21 mouse cellular contexts compared by ENCODE assay signal in genomic region chr8:15840632-15841252, GRCm38 (mm10).
DNase-seq lines count a peak whose midpoint lies in the region; ATAC-seq and TF ChIP-seq lines count a peak whose summit lies in the region.
"Had no signal": no experiment of that assay in that cellular context is flagged by ENCODE, and none has a peak within 500 bp of the region (broad histone marks: within the 10 kb centered on the region; RNA-seq: fewer than 3 reads in every experiment).

No protein-coding gene starts in this region.

- ATAC-seq in lung, embryonic 14.5 days (ENCODE audit: insufficient read depth) = no peak
- peak; percentile 37; the same call in 1 of the 2 replicates for ATAC-seq in limb, embryonic 14.5 days (ENCODE audit: low FRiP score, low read depth)
- ATAC-seq: forebrain, embryonic 14.5 days had no signal

- H3K4me3 ChIP-seq in lung, embryonic 14.5 days (ENCODE audit: low read depth, low read length) = no peak overlapping the region
- H3K4me3 ChIP-seq in limb, embryonic 14.5 days (replicated peaks; ENCODE audit: low read length) = no peak overlapping the region
- H3K4me3 ChIP-seq: erythroblast, embryonic 14.5 days; heart, embryonic 12.5 days; lung, embryonic 15.5 days; midbrain, embryonic 10.5 days had no signal

- H3K9ac ChIP-seq in lung, embryonic 14.5 days = no peak overlapping the region
- no peak overlapping the region for H3K9ac ChIP-seq in limb, embryonic 14.5 days (ENCODE audit: low read depth, low read length, severe bottlenecking)
- H3K9ac ChIP-seq: heart, embryonic 12.5 days; hindbrain, embryonic 14.5 days; lung, embryonic 15.5 days had no signal

- no peak overlapping the region for H3K27ac ChIP-seq in lung, embryonic 14.5 days (ENCODE audit: low read depth)
- no peak overlapping the region for H3K27ac ChIP-seq in limb, embryonic 14.5 days (replicated peaks; ENCODE audit: low read depth, low read length)
- H3K27ac ChIP-seq: hindbrain, embryonic 14.5 days; lung, embryonic 15.5 days; midbrain, embryonic 10.5 days; stomach, postnatal 0 days had no signal

- peak; percentile 8 for DNase-seq in embryo, embryonic 11 days
- no peak for DNase-seq in embryo, embryonic 9.5 days (ENCODE audit: extremely low spot score)
- DNase-seq in lung, embryonic 14.5 days = peak; percentile 10
- no peak for DNase-seq in lung, postnatal 4 days
- peak; percentile 87 for DNase-seq in ZHBTc4 (ENCODE audit: low read depth, low spot score)
- DNase-seq in limb, embryonic 14.5 days (ENCODE audit: low spot score) = peak; percentile 6
- no peak for DNase-seq in layer of hippocampus, adult 8-10 months (ENCODE audit: low spot score in 2 of 2)
- DNase-seq in gastrocnemius, adult 8-10 months (ENCODE audit: low spot score in 2 of 2) = no peak
- DNase-seq: adrenal gland, postnatal 25 days; cerebellum, adult 2 months; kidney, adult 9 months; layer of hippocampus, adult 9-11 months; right cerebral cortex, postnatal 25 days; thymus, postnatal 4 days had no signal

- H3K4me2 ChIP-seq in lung, embryonic 14.5 days = no peak overlapping the region
- no peak overlapping the region for H3K4me2 ChIP-seq in limb, embryonic 14.5 days (replicated peaks; ENCODE audit: low read depth, low read length, severe bottlenecking)
- H3K4me2 ChIP-seq: heart, embryonic 12.5 days; hindbrain, embryonic 14.5 days; lung, embryonic 15.5 days had no signal

- H3K9me3 ChIP-seq in lung, embryonic 14.5 days (ENCODE audit: low read depth, low read length) = no peaks in the 10 kb centered on the region
- no peaks in the 10 kb centered on the region for H3K9me3 ChIP-seq in limb, embryonic 14.5 days (ENCODE audit: control insufficient read depth, low read length)
- H3K9me3 ChIP-seq: heart, embryonic 12.5 days; lung, embryonic 15.5 days had no signal

- TF ChIP-seq CTCF in lung, embryonic 14.5 days (IDR thresholded peaks at IDR 0.05; ENCODE audit: low read depth) = no peak

- 56% methylated on average over 8 of the region's 8 CpGs for whole genome bisulfite sequencing in lung, embryonic 14.5 days
- WGBS in limb, embryonic 14.5 days = 52% methylated on average over 8 of the region's 8 CpGs

- H3K4me1 ChIP-seq in lung, embryonic 14.5 days (ENCODE audit: insufficient read depth) = no peaks in the 10 kb centered on the region
- H3K4me1 ChIP-seq in limb, embryonic 14.5 days (ENCODE audit: control insufficient read depth, insufficient read depth, low read length) = peaks cover 4% of the 10 kb centered on the region; the same call in 1 of the 2 replicates
- H3K4me1 ChIP-seq: heart, embryonic 12.5 days; lung, embryonic 15.5 days had no signal

- no peaks in the 10 kb centered on the region for H3K27me3 ChIP-seq in lung, embryonic 14.5 days (ENCODE audit: insufficient read depth, low read length)
- H3K27me3 ChIP-seq in limb, embryonic 14.5 days (ENCODE audit: control insufficient read depth, insufficient read depth, low read length) = no peaks in the 10 kb centered on the region
- H3K27me3 ChIP-seq: heart, embryonic 12.5 days; lung, embryonic 15.5 days had no signal

- TF ChIP-seq POLR2A in limb, embryonic 14.5 days (IDR thresholded peaks at IDR 0.05; ENCODE audit: borderline replicate concordance, extremely low read depth, insufficient read depth, insufficient read length) = no peak

- no peaks in the 10 kb centered on the region for H3K36me3 ChIP-seq in lung, embryonic 14.5 days (ENCODE audit: insufficient read depth)
- H3K36me3 ChIP-seq in limb, embryonic 14.5 days (ENCODE audit: control insufficient read depth, insufficient read depth, low read length) = no peaks in the 10 kb centered on the region
- H3K36me3 ChIP-seq: heart, embryonic 12.5 days; lung, embryonic 15.5 days; midbrain, embryonic 10.5 days had no signal

Comparison
In these comparisons a context has a peak if more than half of its experiments do, and no peak if none do; other contexts are left out.
1. DNase-seq: peak in embryo, embryonic 11 days (single experiment), lung, embryonic 14.5 days (single experiment), ZHBTc4 (single experiment) and limb, embryonic 14.5 days (single experiment); none in embryo, embryonic 9.5 days (single experiment), lung, postnatal 4 days (0 of 2), layer of hippocampus, adult 8-10 months (0 of 2) and gastrocnemius, adult 8-10 months (0 of 2).